Mouse (Mus musculus): ENCODE measurements around the gene Uxt.
A peak's percentile ranks its signal among the peaks of the same experiment; 100 is the strongest.

Uxt gene

DNA sequence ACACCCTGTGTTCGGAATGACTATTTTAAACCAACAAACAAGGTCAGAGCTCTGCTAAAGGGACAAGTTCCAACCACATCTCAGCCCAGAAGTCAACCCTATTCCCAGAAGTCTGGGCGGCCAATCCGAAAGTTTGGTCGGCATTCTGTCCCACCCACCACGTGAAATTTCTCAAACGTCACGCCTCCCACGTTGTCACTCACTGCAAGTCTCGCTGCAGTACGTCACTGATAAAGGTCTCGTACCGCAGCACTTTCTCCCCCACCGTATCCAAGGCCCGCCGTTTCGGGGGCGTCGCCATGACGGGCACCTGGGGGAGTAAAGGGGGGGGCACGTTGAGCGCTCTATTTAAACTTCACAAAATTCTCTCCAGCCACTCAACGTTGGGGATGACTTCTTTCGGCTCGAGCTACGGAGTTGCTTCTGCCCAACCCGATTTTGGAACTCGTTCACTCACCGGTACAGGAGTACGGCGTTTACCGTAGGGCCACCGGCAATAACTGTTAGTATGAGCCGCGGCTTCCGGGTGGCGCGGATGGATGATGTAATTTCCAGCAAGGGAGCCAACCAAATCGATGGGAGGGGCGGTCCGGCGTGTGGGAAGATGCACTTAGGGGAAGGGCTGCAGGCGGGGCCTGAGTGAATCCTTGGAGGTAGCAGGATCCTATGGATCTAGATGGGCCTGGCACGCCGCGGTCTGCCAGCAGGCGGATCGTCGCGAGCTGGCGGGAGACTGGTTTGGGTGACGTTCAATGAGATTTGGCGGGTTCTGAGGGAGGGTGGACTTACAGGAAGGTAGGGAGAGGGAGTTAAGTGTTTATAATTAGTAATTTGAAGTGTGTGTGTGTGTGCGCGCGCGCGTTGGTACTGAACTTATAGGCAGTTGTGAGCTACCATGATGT lies at the start of gene Uxt:
Gene Uxt (minus strand): TSS at position 541 of the 902 bp plus-strand sequence.
- DNase-seq (ENCODE audit: low spot score in 2 of 2), result peak; percentile 86 to 89

DNA sequence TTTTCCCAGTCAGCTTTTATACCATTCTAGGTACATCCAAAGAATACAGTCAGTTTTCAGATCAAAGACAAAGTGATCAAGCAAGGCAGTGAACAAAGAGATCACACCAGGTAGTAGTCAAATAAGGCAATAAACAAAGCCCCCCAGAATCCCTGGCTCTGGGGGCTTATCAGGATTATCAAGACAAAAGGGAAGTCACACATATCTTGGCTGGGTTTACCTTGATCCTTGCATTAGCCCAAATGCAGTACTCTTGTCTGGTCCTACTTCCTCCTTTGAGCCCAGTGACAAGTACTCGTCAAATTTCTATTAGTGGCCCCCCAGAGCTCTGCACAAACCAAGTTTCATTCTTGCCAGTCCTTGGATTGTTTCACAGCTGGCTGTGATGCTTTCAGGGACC lies 19.1 kb upstream of the Uxt start:
- DNase-seq (ENCODE audit: low spot score in 2 of 2), result no peak

DNA sequence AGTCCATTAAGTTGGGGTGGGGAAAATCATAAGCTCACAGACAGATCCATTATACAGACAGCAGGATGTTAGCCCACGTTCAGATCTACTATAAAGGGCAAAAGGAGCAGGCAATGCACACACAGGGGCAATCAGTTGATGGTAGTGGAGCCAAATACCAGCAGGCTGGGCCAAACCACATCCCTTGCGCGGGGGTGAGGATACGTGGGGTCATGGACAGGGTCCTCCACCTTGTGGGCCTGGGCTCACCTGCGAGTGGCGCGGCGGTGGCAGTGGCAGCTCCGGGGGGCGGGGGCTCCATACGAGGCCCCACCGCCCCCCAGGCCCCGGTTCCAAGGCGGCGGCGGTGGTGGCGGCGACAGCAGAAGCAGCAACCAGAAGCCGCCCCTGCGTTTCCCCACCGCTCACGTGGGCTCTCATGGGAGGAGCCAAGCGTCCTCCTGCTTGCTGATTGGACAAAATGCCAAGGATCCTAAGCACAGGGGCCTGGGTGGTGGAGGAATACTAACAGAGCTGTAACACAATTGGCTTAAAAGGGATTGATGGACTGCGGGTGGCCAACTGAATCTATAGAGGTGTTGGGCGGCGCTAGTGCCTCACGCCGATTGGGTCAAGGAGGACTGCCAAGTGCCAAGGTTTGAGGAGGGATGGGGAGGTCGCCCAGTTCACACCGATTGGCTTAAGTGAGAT lies 11.5 kb downstream of the Uxt start, which contains the start of gene Elk1:
Gene Elk1 (minus strand): TSS at position 418 of the 690 bp plus-strand sequence.
- DNase-seq (ENCODE audit: low spot score in 2 of 2), result peak; percentile 79

DNA sequence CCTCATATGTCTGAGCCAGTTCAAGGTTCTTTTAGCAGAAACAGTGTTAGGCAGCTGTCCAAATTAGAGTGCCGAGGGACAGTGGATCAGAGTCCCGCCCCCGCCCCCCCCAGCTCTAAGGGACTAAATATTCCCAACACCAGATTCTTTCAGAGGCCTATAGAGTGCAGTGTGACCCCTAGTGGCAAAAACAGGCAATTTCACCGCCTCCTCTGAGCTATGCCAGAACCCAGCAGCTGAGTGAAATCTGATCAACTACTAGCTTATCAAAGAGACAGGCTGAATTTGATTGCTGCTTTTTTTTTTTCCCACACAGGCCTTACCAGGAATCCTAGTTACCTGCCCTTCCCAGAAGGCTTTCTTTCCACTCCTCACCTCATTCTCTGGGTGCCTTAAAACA lies 15.8 kb downstream of the Uxt start:
- peak; percentile 69 to 73 for DNase-seq (ENCODE audit: low spot score in 2 of 2)

DNA sequence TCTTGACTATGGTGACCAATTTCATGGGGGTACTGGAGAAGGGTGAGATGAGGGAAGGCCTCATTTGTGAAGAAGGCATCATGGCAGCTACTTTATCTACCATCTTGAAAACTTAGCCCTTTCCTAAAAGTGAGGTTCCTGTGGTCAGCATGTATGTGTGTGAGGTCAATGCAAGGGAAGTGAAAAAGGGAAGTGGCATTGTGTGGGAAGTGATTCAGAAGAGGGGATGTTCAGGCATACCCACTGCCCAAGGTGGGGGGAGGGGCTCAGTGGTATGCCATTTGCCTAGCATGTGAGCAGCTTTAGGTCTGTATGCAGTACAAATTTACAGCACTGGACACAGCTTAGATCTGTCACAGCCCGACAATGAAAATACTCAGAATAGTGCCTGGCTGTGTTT lies 29.9 kb downstream of the Uxt start:
- no peak for DNase-seq (ENCODE audit: low spot score in 2 of 2)

DNA sequence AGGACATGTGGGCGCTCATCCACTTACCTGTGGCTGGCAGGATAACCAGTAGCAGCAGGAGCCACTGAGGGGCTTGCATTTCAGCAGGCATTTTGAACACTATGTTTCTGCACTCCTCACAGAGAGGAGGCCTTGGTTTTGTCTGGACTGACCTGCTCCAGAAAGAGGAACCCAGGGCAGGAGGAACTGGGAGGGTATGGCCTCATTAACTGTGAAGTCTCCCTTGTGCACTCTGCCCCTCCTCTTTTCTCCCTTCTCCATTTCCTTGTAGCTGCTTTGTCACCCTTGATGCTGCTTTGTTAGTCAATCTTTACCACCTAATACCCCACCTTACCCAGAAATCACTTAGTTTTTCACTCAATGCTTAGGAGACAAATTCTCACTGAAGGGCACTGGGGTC lies 30.5 kb downstream of the Uxt start, which contains the start of gene Cfp:
Gene Cfp (minus strand): TSS at position 192 of the 400 bp plus-strand sequence.
- no peak for DNase-seq (ENCODE audit: low spot score in 2 of 2)

DNA sequence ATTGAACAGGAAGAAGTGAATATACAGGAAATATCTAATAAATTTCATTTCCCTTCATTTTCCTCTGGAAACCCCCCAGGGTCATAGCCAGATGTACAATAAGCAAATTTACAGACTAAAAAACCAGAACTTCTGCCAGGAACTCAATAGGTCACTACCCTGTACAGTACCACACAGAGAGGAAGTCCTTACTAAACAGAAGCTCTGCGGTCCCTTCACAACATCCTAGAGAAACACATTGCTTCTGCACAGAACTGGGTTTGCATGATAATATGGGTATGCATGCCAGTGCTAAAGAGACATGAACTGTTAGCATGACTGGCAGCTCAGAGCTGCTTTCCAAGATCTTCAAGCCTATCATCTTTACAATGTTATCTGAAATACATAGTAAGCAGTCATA lies 32.0 kb downstream of the Uxt start:
- DNase-seq (ENCODE audit: low spot score in 2 of 2), result no peak

DNA sequence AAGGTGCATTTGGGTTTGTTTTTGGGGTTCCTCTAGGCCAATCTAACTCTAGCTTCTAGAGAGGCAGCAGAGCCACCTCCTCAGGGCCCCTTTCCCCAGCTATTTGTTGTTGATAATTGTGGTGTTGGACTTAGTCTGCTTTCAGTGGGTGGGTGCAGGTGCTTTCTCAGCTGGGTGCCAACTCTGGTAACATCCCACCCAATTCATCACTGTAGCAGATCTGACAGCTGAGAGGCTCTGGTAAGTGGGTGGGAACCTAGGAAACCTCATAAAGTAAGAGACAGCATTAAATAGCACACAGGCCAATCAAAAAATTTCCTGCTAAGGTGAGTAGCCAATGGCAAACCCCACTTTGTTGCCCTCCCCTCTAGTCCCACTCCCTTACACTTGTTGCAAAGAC lies 36.8 kb downstream of the Uxt start:
- no peak for DNase-seq (ENCODE audit: low spot score in 2 of 2)

DNA sequence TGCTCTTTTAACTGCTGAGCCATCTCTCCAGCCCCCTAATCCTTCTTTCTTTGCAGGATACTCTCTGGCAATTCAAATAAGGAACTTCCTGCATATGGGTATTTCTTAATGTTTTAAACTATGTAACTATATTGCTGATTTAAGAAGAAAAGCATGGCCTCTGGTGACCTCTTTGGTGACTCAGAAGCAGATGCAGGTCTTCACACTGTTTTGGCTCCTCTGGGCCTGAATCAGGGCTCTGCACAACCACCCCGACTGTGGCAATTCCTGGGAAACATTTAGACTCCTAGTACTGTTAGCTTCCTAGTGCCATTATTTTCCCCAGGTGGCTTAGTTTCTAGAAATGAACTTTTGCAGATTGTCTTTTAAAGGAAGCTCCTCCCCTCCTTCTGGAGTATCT lies 38.3 kb downstream of the Uxt start:
- no peak for DNase-seq (ENCODE audit: low spot score in 2 of 2)

DNA sequence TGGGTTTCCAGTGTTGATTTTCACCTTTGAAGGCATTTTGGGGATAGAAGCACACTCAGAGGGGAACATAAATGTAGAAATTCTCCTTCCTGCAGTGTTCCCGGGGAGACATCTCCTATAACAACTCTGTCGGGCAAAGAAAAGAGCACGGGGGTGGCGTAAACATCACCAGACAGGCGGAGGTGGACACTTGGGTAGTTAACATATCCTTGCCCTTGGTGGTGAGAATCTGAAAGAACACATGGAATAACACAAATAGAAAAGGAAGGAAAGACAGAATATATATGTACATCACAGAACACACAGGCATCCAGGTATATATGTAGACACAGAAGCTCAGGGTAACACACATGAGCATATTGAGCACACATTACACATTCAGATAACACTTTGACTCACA lies 40.5 kb downstream of the Uxt start:
- DNase-seq (ENCODE audit: low spot score in 2 of 2), result peak in 1 of 2 experiments; percentile 36

DNA sequence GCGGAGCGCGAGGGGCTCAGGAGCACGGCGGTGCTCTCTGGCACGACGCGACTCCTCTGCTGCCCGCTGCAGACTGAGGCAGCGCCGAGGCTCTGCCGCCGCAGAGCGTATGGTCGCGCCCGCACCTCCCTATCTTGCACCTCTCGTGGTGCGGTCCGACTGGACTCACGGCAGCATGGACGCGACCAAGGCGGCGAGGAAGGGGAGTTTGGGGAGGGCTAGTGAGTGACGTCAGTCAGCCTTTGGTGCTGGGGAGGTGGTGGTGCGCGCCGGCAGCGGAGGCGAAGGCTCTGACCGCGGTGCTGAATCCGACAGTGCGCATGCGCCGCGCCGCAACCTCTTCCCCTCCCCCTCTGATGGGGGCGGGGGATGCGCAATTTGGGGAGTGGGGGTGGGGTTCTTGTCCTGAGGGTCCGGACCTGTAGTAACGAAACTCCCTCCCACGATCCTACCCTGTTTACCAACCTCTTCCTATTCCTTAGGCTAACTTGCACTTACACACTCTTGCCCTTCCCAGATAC lies 40.9 kb downstream of the Uxt start, which contains the start of gene Syn1:
Gene Syn1 (minus strand): TSS at position 161 of the 521 bp plus-strand sequence.
- DNase-seq (ENCODE audit: low spot score in 2 of 2), result peak; percentile 78 to 83

DNA sequence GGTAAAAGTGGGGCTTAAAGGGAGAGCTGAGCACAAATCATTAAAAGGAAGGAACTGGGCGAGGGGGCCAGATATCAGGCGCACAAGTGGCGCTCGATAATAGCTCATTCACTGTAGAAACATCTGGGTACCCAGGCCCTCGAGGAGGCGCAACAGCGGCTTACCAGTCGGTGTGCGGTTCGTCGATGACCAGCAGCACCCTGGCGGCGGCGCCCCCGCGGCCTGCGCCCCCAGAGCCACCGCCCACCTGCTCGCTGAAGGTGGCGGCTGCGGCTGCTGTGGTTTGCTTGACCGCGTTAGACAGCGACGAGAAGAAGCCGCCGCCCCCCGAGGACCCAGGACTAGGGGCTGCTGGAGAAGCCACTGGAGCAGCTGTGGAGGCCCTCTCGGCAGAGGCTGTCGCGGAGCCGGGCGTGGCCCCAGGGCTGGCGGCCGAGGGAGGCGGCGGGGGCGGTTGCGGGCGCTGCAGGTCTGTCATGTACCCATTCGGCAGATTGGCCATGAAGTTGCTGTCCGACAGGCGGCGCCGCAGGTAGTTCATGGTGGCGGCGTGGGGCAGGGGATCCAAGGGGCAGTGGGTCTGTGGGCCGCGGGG lies 41.5 kb downstream of the Uxt start:
- DNase-seq (ENCODE audit: low spot score in 2 of 2), result peak in 1 of 2 experiments; percentile 25

DNA sequence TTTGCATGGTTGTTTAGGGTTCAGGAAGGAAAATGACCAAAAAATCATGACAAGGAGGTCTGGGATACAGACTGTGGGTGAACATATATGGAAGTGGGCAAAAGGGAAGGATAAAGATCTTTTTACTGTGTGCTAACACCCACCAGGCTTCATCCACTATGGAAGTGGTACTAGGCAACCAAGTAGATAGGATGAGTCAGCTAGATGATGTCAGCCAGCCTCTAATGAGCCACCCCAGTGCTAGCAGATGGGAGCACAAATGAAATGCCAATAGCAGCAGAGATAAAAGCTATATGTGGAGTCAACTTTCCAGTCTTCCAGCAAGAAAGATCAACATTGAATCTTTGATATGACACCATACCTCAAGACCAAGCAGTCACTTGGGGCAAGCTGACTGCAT lies 46.7 kb downstream of the Uxt start:
- peak; percentile 29 to 32 for DNase-seq (ENCODE audit: low spot score in 2 of 2)

DNA sequence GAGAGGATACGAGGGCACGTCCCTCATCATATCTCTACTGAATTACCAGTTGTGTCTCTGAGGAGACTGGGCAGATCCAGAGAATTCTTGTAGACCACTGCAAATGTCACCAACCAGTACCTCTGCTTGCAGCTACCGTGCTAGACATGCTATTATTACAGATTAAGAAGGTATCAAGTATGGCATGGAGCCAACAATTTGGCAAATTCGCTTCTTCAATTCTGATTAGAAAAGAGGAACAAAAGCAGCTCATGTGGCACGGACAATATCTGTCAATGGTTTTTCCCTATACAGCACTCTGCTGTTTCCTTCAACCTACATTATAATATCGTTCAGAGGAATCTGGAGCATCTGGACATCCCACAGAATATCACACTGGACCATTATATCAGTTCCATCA lies 48.1 kb downstream of the Uxt start:
- DNase-seq (ENCODE audit: low spot score in 2 of 2), result no peak

DNA sequence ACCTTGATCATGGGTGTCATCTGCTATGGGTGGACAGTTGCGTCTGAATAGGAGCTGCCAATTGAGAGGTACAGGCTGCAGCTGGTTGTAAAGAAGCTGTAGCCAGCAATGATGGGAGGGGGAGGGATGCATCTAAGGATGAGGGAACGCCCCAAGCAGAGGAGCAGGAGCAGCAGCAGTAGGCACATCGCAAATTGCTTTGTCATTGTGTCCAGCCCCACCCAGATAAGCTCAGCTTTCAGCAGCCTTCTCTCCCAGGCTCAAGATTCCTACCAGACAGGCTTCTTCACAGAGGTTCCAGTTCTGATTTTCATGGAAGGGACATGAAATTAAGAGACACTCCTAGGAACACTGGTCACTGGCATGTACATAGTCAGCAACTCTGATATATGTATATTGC lies 51.7 kb downstream of the Uxt start:
- no peak for DNase-seq (ENCODE audit: low spot score in 2 of 2)
